Mouse (Mus musculus): ENCODE data around the gene Gm20388.
A peak's percentile ranks its signal among the peaks of the same experiment; 100 is the strongest.

DNA sequence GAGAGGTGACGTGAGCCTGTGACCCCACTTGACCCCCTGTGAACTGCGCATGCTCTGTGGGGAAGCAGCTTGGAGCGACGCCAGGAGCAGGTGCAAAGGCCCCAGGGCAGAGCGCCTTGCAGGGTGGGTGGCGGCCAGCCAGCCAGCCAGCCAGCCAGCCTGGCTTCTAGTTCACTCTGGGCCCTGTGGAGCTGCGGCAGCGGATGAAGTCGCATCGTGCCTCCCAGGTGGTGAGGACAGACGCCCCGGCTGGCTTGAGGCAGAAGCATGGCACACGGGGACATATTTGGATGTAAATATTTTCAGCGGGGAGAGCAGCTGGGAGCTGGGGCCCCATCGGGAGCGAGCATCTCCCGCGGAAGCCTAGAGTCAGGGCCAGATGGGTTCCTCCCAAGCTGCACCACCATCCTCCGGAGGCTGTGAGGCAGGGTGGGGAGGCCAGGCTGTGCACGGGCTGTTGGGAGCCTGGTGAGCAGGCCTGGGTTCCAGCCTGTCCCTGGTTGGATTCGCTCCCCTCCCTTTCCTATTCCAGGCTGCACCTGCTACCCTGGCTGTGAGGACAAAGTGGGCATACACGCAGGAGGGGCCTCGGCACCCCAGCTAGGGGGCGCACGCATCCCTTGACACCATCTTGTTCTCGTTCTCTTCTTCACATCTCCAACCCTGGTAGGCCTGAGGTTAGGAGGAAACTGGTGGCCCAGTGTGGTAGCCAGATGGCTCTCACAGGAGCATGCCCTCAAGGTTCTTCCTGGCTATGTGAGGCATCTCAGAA lies 2798.9 kb downstream of the Gm20388 start:
- TF ChIP-seq CTCF (IDR thresholded peaks at IDR 0.05; ENCODE audit: low read depth) = peak; percentile 76
- TF ChIP-seq EP300 (IDR thresholded peaks at IDR 0.05; ENCODE audit: low read depth) = no peak

Data from liver, embryonic 14.5 days (tissue).